Mouse (Mus musculus): ENCODE measurements around the gene Kcp.

- TF ChIP-seq CTCF (IDR thresholded peaks at IDR 0.05; ENCODE audit: control insufficient read depth, insufficient read depth, insufficient replicate concordance, low read depth, low read length) (no peak), POLR2A (IDR thresholded peaks at IDR 0.05; ENCODE audit: control insufficient read depth, low read depth, low read length) (no peak)
These were observed 16.3 kb upstream of the Kcp start for GRCm38 (mm10) chr6:29524034-29524489.
